8 mouse cellular contexts compared by ENCODE assay signal in the genomic region with DNA sequence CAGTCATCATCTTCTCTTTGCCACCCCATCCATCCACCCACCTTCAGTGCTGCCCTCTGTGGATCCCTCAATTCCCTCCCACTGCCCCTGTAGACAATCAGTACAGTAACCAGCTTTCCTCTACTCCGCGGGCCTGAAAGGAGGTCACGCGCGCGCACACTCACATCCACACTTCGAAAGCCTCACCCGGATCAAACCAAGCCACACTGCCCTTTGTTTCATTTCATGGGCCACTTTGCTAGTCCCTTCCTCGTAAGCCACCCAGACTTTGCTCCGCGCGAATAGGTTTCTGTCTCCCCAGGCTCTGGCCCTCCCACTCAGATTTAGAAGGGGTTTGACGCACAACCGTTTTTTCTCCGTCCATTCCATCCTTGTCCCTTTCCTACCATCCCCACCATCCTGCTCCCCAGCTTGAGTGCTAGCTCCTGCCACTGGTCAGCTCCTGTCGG. TPM values are rescaled to one million over a fixed set of nuclear protein-coding genes. Genes with fewer than 3 reads are reported as not detected.
DNase-seq lines count a peak whose midpoint lies in the region; ATAC-seq and TF ChIP-seq lines count a peak whose summit lies in the region.

No protein-coding gene starts in this region.

- peak overlapping the region; percentile 26; the same call in 1 of the 2 replicates for H3K4me2 ChIP-seq in liver, embryonic 16.5 days (ENCODE audit: low read depth, low read length)

- H3K4me1 ChIP-seq in testis, adult 2 months (ENCODE audit: control insufficient read depth, insufficient read depth, low read length), result peaks cover 19% of the 10 kb centered on the region
- H3K4me1 ChIP-seq in liver, embryonic 16.5 days (ENCODE audit: control insufficient read depth, low read depth, low read length), result no peaks in the 10 kb centered on the region

- peak; percentile 16 to 31 for DNase-seq in cerebellum, postnatal 10 days
- no peak for DNase-seq in testis, postnatal 14 days (ENCODE audit: low spot score)
- DNase-seq in frontal cortex, postnatal 36 days (ENCODE audit: low spot score in 2 of 2), result no peak
- DNase-seq in left cerebral cortex, adult 2 months (ENCODE audit: extremely low spot score in 1 of 2, low spot score in 2 of 2), result no peak
- no peak for DNase-seq in cerebellum, adult 18-20 months

- ATAC-seq in cerebellum, adult (ENCODE audit: insufficient number of reproducible peaks, low FRiP score, low TSS enrichment), result no peak
- ATAC-seq in liver, embryonic 16.5 days (ENCODE audit: low read depth), result no peak

- no peak for TF ChIP-seq CTCF in testis, adult 2 months (IDR thresholded peaks at IDR 0.05; ENCODE audit: control insufficient read depth, insufficient read depth, insufficient replicate concordance, low read depth, low read length)
- TF ChIP-seq CTCF in left cerebral cortex, adult 2 months (IDR thresholded peaks at IDR 0.05), result no peak

- peaks cover 16% of the 10 kb centered on the region for H3K27me3 ChIP-seq in testis, adult 2 months (ENCODE audit: control insufficient read depth, insufficient read depth, low read length)
- peaks cover 92% of the 10 kb centered on the region for H3K27me3 ChIP-seq in liver, embryonic 16.5 days (ENCODE audit: control insufficient read depth, insufficient read depth, low read depth, low read length)

- no peak for TF ChIP-seq POLR2A in testis, adult 2 months (IDR thresholded peaks at IDR 0.05; ENCODE audit: control insufficient read depth, low read depth, low read length)

- intact Hi-C loops in left cerebral cortex, adult 2 months (cut with DNase I), result loop anchor here (2.0 kb wide), 1 partner anchor 16 kb away; no protein-coding TSS in a partner anchor

- no peaks in the 10 kb centered on the region for H3K9me3 ChIP-seq in liver, embryonic 16.5 days (replicated peaks; ENCODE audit: control insufficient read depth, low read length)

- no peaks in the 10 kb centered on the region for H3K36me3 ChIP-seq in testis, adult 2 months (ENCODE audit: control insufficient read depth, insufficient read depth, low read length)
- H3K36me3 ChIP-seq in liver, embryonic 16.5 days (ENCODE audit: control insufficient read depth, insufficient read depth), result no peaks in the 10 kb centered on the region

- WGBS in liver, embryonic 16.5 days (ENCODE audit: insufficient replicate concordance), result 1% methylated on average over 16 of the region's 16 CpGs

- H3K27ac ChIP-seq in testis, adult 2 months (ENCODE audit: control insufficient read depth, insufficient read depth, low read depth, low read length), result no peak overlapping the region
- H3K27ac ChIP-seq in liver, embryonic 16.5 days (ENCODE audit: low read length), result no peak overlapping the region
- no peak overlapping the region for H3K27ac ChIP-seq in left cerebral cortex, adult 2 months

- peak overlapping the region; percentile 70 for H3K4me3 ChIP-seq in testis, adult 2 months (ENCODE audit: control insufficient read depth, low read depth, low read length)
- no peak overlapping the region; the same call in 1 of the 2 replicates for H3K4me3 ChIP-seq in liver, embryonic 16.5 days (ENCODE audit: low read depth, low read length)
- no peak overlapping the region for H3K4me3 ChIP-seq in left cerebral cortex, adult 2 months

- H3K9ac ChIP-seq in liver, embryonic 16.5 days (ENCODE audit: low read depth, low read length), result no peak overlapping the region

RNA-seq across cellular contexts. Expression of gene Pitx2, which starts 0.5 kb away (rescaled TPM):
- polyA plus RNA-seq in testis, adult 2 months (2012; rRNA removed), result 6.1 and 6.6 TPM in 2 replicates
- 0.42 and 0.77 TPM in 2 replicates for polyA plus RNA-seq in liver, embryonic 16.5 days (2015; fragmentation: Nextera tagmentation; extraction: Ambion mirVana)
- total RNA-seq in left cerebral cortex, adult 2 months (2021), result not detected

Comparison
In these comparisons a context has a peak if more than half of its experiments do, and no peak if none do; other contexts are left out.
1. DNase-seq: peak in cerebellum, postnatal 10 days (2 of 2); none in testis, postnatal 14 days (single experiment), frontal cortex, postnatal 36 days (0 of 2), left cerebral cortex, adult 2 months (0 of 2) and cerebellum, adult 18-20 months (0 of 2).